Mouse (Mus musculus): ENCODE data around the gene Kcna4.

DNA sequence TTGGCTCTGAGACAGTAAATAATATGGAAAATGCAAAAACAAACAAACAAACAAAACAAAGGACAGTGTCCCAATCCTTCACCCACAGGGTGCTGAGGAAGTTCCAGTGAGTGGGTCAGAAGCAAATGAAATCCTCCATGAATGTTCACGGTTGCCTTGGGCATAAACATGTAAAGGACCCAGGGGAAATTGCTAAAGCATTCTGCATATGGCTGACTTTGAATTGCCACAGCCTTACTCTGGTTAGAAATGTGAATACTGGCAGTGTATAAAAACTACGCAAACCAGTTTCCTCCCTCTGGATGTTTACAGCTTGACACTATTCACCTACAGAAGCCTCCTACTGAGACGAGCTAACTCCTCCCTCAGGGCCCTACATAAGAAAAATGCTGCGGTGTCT, 54.9 kb downstream of the Kcna4 start:
- TF ChIP-seq POLR2A (IDR thresholded peaks at IDR 0.05; ENCODE audit: extremely low read depth, insufficient read depth, low read length) = no peak
- TF ChIP-seq CTCF (IDR thresholded peaks at IDR 0.05; ENCODE audit: extremely low read depth, insufficient read depth, low read length) = no peak
